Mouse (Mus musculus) lung, adult 2 months (tissue): Measurements from ENCODE around the gene Gm4871. TPM values are rescaled to one million over a fixed set of nuclear protein-coding genes. Genes with fewer than 3 reads are reported as not detected.
A peak's percentile ranks its signal among the peaks of the same experiment; 100 is the strongest.
"Not testable (repeated sequence)": the region's sequence is repeated elsewhere in the genome, so short reads cannot be mapped to it uniquely, and the experiment has no call there.

ENCODE experiments used
- DNase-seq: peaks from one replicate; pipeline ENCODE4 v3.0.0; 2022
- H3K4me1 ChIP-seq: fragments of 200-500 bp; 2 replicates; pipeline ENCODE4 v1.6.1; 2011; ENCODE audit warnings: low read length; ENCODE audit not compliant: control insufficient read depth, insufficient read depth
- H3K4me3 ChIP-seq: fragments of 200-500 bp; replicated peaks from 2 replicates; pipeline ENCODE3; 2011; ENCODE audit warnings: low read depth, mild to moderate bottlenecking, control low read depth, low read length; ENCODE audit errors: extremely low read depth
- CTCF ChIP-seq: fragments of 200-500 bp; IDR thresholded peaks from 2 replicates; pipeline ENCODE4 v1.5.1; 2011; ENCODE audit warnings: mild to moderate bottlenecking, low read length, control low read depth; ENCODE audit not compliant: insufficient read depth
- POLR2A ChIP-seq: fragments of 200-500 bp; IDR thresholded peaks from 2 replicates; pipeline ENCODE4 v1.6.1; 2011; ENCODE audit warnings: low read depth, mild to moderate bottlenecking, control low read depth, low read length, borderline replicate concordance; ENCODE audit errors: extremely low read depth
- WGBS: fragments of 180-500 bp; shearing (Covaris S2); methylation state at CpG from one replicate; pipeline ENCODE4 v1.1.7; 2018; 5-methylcytosine and 5-hydroxymethylcytosine counted together
- polyA plus RNA-seq: library from polyadenylated mRNA; depleted of rRNA; stranded (reverse); fragments of >200 nt; gene quantifications from 2 replicates; pipeline ENCODE4 v1.2.3, GENCODE M21; 2012; rRNA removed

Gene Gm4871
- not detected in 2 replicates for polyA plus RNA-seq

GRCm38 (mm10) chr5:145032391-145032790 lies at the start of gene Gm4871:
Gene Gm4871, minus strand, starts transcription at chr5:145032754.
- DNase-seq, H3K4me1 ChIP-seq, H3K4me3 ChIP-seq: not testable (repeated sequence)
- WGBS: 43% methylated on average over 5 of the region's 5 CpGs

- WGBS: 70% methylated on average over 10 of the region's 10 CpGs
- no peak for DNase-seq
- Histone ChIP-seq H3K4me1 (peaks cover 3% of the 10 kb centered on the region; the same call in 1 of the 2 replicates), H3K4me3 (no peak overlapping the region)
- no peak for TF ChIP-seq POLR2A
- TF ChIP-seq CTCF: no peak
These were observed 49.5 kb upstream of the Gm4871 start for GRCm38 (mm10) chr5:145081866-145082613.

GRCm38 (mm10) chr5:145075081-145075480 lies 42.5 kb upstream of the Gm4871 start:
- TF ChIP-seq CTCF: no peak
- Histone ChIP-seq H3K4me1 (no peaks in the 10 kb centered on the region), H3K4me3 (no peak overlapping the region)
- no peak for DNase-seq
- WGBS: 43% methylated on average over 3 of the region's 3 CpGs

- WGBS: 43% methylated on average over 6 of the region's 6 CpGs
- no peak for TF ChIP-seq POLR2A
- no peak for TF ChIP-seq CTCF
- Histone ChIP-seq H3K4me1 (no peaks in the 10 kb centered on the region), H3K4me3 (no peak overlapping the region)
- DNase-seq: no peak
These were observed 38.8 kb upstream of the Gm4871 start for GRCm38 (mm10) chr5:145071342-145071741.

GRCm38 (mm10) chr5:145069707-145070106 lies 37.2 kb upstream of the Gm4871 start:
- WGBS: under 1% methylated on average over 5 of the region's 5 CpGs
- Histone ChIP-seq H3K4me3 (no peak overlapping the region), H3K4me1 (no peaks in the 10 kb centered on the region)
- peak; percentile 61 for DNase-seq
- peak; percentile 80 for TF ChIP-seq CTCF
- TF ChIP-seq POLR2A: no peak

- no peak for TF ChIP-seq POLR2A
- TF ChIP-seq CTCF: no peak
- H3K4me1 ChIP-seq: no peaks in the 10 kb centered on the region
- 38% methylated on average over 3 of the region's 3 CpGs for WGBS
- H3K4me3 ChIP-seq: no peak overlapping the region
- no peak for DNase-seq
These were observed 36.3 kb upstream of the Gm4871 start for GRCm38 (mm10) chr5:145068863-145069262.

- TF ChIP-seq CTCF: no peak
- TF ChIP-seq POLR2A: no peak
- WGBS: 85% methylated on average over 1 of the region's 1 CpGs
- Histone ChIP-seq H3K4me3 (no peak overlapping the region), H3K4me1 (no peaks in the 10 kb centered on the region)
- no peak for DNase-seq
These were observed 32.3 kb upstream of the Gm4871 start for GRCm38 (mm10) chr5:145064765-145065340.

GRCm38 (mm10) chr5:145059524-145059923 lies 27.0 kb upstream of the Gm4871 start:
- TF ChIP-seq CTCF (no peak), POLR2A (no peak)
- H3K4me1 ChIP-seq: no peaks in the 10 kb centered on the region
- no peak for DNase-seq
- H3K4me3 ChIP-seq: no peak overlapping the region
- WGBS: 70% methylated on average over 2 of the region's 2 CpGs

- no peak overlapping the region for H3K4me3 ChIP-seq
- no peak for DNase-seq
- WGBS: 90% methylated on average over 7 of the region's 7 CpGs
- no peaks in the 10 kb centered on the region for H3K4me1 ChIP-seq
- TF ChIP-seq CTCF (no peak), POLR2A (no peak)
These were observed 26.2 kb upstream of the Gm4871 start for GRCm38 (mm10) chr5:145058722-145059121.

- TF ChIP-seq POLR2A: no peak
- no peak for TF ChIP-seq CTCF
- DNase-seq: no peak
- 80% methylated on average over 8 of the region's 8 CpGs for WGBS
- Histone ChIP-seq H3K4me3 (no peak overlapping the region), H3K4me1 (no peaks in the 10 kb centered on the region)
These were observed 25.4 kb upstream of the Gm4871 start for GRCm38 (mm10) chr5:145057907-145058306.

GRCm38 (mm10) chr5:145054187-145054586 lies 21.6 kb upstream of the Gm4871 start:
- not testable (repeated sequence) for H3K4me3 ChIP-seq, DNase-seq, H3K4me1 ChIP-seq
- 46% methylated on average over 3 of the region's 3 CpGs for WGBS

GRCm38 (mm10) chr5:145042690-145043089 lies 10.1 kb upstream of the Gm4871 start, which contains the start of gene 1700018F24Rik:
Gene 1700018F24Rik, plus strand, starts transcription at chr5:145042990.
- not testable (repeated sequence) for DNase-seq, H3K4me1 ChIP-seq, H3K4me3 ChIP-seq
- 39% methylated on average over 3 of the region's 3 CpGs for WGBS
